Mouse (Mus musculus) MN1 (cell line): ENCODE measurements around the gene Sipa1.
A peak's percentile ranks its signal among the peaks of the same experiment; 100 is the strongest.

ENCODE experiments used
- DNase-seq: peaks from one replicate; pipeline ENCODE4 v3.0.0-alpha.2; 2016; ENCODE audit warnings: low spot score

Sipa1 gene

DNA sequence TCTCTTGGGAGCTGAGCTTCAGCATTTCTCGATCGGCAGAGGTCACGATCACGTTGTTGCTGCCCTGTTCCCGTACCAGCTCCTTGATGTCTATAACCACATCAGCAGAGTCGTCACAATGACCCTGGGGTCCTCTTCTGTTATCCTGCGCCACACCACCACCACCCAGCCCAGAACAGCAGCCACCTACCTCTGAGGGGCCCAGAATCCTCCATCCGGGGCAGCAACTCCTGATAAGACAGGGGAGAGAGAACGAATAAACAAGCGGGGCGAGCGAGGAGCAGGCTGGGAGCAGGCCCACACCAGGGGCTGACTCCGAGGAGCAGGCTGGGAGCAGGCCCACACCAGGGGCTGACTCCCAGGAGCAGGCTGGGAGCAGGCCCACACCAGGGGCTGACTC, 22.9 kb upstream of the Sipa1 start:
- DNase-seq, result no peak

DNA sequence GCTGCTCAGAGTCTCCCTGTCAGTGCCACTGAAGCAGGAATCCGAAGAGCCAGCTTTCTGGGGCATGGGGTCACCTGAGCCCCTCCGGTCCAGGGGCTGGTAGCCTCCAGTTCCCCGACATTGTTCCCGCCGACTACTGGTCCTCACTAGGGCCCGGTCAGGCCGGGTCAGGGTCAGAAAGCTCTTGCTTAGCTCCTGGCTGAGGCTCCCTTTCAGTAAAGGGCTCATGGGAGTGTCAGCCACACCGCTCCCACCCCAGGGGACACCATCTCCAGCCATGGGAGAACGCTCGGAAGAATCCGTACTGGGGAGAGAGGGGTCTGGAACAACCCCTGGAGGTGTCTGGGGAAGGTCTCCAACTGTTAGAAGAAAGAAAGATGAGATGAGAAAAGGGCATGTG, 22.4 kb upstream of the Sipa1 start:
- no peak for DNase-seq

DNA sequence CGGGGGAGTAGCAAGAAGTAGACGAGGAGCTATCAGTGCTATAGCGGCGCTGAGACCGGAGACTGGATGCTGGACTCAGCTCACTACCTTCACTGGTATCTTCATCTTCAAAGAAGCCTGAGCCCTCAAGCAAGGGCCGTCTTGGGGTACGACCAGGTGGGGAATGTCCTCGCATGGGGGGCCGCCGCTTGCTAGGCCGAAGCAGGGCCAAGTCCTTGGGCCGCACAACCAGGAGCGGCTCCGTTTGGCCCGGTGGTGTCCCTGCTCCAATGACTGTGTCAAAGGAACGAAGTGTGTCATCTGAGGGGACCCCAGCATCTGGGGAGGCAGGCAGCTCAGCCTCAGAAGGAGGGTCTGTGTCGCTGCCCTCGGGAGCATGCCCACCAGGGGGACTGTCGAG, 21.9 kb upstream of the Sipa1 start:
- DNase-seq, result no peak

DNA sequence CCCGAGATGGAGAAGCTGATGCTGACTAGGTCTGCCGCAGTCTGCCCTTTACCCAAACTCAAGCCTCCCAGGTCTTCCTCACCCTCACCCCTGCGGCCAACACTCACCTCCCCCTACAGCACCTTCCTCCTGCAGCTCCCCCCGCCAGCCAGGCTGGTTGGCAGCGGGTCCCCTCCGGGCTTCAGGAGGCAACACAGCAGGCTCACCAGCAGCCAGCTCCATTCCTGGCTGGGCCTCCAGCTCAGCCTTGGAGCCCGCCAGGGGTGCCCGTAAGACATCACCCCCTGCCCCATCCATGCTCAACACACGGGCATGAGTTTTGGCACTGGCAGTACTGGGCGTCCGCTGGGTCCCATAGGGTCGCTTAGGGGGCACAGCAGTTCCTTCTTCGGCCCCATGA, 21.5 kb upstream of the Sipa1 start:
- DNase-seq, result no peak

DNA sequence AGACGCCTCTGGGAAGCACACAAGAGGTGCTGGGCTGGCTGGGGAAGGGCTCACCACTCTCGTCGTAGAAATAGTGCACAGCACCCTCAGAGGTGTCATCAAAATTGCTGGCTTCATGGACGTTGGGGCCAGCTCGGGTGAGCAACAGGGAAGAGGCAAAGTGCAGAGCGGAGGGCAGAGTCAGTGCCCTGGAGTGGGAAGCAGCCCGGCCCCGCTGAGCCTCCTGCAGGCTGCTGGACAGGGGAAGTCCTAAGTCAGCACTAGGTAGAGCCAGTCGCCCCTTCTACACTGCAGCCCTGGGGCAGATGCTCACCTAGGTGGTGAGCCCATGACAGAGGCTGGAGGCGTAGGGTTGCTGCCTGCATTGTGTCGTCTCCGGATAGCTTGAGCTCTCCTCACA, 20.7 kb upstream of the Sipa1 start:
- no peak for DNase-seq

DNA sequence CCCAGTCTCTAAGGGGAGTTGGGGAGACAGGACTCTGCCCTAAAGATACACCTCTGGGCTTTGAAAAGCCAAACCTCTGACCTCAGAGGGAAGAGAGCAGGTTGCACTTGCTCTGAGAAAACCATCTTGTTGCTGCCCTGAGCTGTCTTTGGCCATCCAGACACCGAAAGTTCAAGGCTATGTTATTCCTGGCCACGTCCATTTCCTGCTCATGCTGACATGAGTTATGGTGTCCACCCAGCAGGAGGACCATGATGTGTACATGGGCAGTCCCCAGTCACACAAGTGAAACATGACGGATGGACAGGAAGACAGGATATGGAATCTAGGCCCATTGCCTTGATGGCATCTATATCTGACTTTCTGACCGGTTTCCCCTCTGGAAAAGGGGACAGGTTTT, 16.9 kb upstream of the Sipa1 start:
- DNase-seq, result no peak

DNA sequence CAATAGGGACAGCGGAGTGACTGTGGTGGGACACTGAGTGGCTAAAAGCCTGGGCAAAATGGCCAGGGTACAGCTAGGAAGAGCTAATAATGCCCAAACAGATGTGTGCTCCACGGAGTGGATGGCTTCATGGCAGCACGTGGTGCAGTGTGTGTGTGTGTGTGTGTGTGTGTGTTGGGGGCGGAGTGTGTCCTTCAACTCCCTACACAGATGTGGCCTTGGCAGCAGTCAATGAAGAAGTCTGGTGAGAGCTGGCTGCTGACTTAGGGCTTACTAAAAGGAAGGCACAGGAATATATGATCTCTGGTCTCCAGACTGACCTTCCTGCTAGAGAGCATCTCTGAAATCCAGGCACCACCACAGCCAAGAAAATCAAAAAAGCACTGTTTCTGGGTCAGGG, 4.9 kb upstream of the Sipa1 start:
- DNase-seq, result no peak

DNA sequence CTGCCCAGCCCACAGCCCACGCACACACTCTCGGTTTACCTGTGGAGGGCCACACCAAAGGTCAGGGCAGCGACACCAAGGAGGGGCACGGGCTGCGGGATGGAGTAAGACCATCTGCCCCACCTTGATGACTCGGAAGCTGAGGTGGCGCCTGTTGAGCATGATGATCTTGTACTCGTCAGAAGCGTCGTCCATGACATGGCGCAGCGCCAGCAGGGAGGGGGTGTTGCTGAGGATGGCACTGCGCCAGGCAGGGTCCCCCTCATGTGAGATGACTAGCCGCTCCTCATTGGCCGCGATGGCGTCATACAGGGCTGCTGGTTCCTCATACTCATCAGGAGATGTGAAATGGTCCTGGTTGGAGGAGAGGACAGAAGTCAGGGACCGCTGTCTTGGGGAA, 2.9 kb upstream of the Sipa1 start:
- DNase-seq, result no peak

DNA sequence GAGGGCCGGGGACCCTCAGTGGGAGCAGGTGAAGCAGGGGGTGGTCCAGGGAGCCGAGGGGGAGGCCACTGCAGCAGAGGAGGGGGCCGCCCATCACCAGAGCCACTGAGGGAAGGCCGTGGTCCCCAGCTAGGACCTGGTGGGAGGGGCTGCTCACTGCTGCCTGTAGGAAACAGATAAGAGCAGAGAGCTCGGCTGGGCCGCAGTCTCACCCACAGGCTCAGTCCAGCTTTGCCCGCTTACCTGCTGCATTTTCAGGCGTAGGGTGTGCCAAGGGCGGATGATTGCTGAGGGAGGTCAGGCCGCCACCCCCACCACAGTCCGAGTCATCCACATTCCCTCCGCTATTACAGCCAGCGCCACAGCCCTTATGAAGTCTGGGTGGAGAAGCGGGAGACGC, 2.0 kb upstream of the Sipa1 start:
- DNase-seq, result no peak

DNA sequence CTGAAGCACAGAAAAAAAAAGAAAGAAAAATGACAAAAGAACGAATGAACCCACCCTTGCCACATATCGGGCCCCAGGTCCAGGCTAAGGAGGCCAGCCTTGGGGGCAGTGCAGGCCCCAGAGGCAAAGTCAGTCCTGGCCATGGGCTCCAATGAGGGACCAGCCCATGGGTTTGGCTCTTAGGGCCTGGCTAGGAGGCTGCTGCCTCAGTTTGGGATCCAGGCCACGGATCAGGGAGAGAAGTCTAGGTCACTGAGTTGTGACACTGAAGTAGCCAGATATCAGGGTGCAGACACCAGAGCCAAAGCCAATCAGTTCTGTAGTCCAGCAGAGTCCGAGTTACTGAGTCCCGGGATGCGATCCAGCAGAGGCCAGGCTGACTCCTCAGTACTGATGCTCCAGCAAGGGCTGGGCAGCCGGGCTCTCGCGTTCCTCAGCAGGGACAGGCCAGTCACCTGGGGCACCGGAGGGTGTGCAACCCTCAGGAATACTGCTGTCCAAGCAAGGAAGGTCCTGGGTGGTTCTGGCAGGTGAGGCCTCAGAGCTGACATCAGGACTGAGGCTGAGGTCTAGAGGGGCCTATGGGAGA, 1.3 kb upstream of the Sipa1 start:
- DNase-seq, result no peak

DNA sequence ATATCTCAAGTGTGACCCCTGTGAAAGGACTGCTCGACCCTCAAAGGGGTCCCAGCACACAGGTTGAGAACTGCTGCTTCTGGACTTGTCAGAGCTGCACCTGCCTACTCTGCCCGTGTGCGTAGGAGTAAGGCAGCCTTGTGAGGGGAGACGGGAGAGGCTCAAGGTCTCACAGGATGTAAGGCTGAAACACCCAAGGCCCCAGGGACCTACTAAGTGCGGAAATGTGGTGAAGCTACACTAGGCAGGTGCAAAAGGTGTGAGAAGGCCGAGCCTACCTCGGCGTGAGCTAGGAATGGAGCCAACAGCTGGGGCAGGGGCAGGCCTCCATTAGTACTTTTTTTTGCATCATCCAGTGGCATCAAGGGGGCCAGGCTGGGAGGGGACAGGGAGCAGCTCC, 1.2 kb downstream of the Sipa1 start:
- DNase-seq, result no peak

DNA sequence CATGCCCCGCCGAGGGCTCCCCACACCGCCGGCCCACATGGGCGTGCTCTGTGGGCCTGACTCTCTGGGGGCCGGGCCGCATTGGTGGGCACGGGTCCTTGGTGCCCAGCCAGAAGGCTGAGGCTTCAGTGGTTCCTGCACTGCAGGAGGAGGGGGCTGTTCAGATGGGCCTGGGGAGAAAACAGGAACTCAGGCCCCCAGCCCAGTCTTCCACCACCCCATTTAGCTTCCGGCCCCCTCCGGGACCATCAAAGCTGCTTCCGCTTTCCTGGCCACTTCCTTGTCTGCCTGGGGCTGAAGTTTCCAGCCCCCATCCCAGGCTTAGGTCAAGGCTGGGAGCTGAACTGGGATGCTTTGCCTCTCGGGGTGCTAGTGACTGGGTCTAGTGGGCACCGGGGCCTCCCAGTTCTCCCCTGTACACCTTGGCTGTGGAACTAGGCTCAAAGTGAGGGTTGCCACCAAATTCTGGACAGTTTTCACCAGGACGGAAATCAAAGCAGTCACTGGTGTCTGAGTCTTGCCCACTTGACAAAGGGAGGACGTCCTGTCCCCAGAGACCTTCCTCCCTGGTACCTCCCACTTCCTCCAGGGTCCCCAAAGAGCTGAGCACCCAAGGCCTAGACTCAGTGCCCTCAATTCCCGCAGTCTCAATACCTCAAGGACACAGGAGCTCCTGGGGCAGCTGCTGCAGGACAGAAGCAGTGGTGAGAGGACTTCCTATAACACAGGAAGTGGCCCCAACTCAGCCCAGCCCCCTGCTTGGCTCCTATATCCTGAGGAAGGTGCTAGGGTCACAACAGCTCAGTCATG, 2.4 kb downstream of the Sipa1 start:
- DNase-seq, result no peak

DNA sequence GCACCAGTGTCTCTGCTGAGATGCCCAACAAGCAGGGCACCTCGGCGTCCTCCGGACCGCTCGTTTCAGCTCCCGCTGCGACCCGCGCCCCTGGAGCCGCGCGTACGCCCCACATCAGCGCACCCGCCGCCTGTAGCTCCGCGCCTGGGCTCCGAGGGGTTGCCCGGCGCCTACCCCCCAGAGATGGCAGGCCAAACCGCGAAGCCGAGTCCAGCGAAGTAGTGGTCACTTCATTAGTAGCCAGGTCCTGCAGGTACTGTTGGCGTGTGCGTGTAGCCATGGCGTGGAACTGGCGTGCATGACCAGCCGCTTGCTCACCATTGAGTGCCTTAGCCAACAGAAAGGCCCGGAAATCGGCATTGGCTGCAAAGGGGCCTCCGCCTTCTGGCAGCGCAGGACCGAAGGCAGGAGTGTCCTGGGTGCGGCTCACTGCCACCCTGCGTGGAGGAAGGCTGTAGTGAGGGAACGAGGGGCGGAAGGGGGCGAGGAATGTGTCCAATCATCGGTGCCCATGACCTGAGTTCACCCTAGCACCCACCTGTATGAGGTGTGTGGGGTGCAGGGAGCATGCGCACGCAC, 8.7 kb downstream of the Sipa1 start:
- DNase-seq, result no peak

DNA sequence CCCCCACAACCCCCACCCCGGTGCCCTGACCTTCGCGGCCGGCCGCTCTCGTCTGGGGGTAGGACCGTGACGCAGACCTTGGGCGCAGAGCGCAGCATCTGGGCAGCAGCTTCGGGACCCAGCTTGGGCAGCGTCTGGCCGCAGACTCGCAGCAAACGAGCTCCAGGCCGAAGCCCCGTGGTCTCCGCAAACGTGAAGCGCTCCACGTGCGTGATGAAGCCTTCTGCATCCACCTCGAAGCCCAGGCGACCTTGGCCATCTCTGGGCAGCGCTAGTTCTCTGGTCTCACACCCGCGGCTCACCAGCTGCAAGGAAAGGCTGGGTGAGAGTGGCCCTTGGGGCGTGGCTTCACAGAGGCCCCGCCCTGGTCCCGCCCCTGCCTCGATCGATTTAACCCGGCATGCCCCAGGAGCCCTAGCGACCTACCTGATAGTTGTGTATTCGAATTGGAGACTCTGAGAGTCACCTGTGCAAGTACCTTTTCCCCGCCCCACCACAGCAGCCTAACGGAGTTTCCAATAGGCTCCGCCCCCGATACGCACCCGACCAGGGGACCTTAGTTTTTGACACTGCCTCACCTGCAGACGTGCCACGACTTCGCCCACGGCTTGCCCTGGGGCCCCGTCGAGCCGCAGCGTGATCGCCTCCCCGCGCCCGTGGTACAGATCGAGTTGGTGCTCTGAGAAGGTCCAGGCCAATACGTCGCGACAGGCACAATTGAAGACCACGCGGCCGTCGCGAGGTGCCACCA, 9.4 kb downstream of the Sipa1 start:
- DNase-seq, result no peak

DNA sequence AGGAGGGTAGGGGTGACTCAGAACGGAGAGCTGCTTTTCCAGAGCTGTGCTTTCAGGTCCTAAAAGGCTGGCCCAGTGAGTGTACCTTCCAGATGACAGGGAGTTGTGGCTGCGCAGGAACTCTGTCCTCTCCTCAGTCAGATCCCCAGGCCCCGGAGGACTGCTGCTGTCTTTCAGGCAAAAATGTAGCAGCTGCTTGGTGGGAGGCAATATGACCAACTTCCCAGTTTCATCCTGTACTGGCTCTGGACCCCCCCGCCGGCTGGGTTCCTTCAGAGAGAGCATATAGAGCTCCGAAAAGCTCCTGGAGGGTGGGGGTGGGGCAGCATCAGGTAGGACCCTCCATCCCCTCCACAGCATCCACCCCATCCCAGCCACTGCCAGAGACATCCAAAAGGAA, 10.9 kb downstream of the Sipa1 start:
- DNase-seq, result no peak

DNA sequence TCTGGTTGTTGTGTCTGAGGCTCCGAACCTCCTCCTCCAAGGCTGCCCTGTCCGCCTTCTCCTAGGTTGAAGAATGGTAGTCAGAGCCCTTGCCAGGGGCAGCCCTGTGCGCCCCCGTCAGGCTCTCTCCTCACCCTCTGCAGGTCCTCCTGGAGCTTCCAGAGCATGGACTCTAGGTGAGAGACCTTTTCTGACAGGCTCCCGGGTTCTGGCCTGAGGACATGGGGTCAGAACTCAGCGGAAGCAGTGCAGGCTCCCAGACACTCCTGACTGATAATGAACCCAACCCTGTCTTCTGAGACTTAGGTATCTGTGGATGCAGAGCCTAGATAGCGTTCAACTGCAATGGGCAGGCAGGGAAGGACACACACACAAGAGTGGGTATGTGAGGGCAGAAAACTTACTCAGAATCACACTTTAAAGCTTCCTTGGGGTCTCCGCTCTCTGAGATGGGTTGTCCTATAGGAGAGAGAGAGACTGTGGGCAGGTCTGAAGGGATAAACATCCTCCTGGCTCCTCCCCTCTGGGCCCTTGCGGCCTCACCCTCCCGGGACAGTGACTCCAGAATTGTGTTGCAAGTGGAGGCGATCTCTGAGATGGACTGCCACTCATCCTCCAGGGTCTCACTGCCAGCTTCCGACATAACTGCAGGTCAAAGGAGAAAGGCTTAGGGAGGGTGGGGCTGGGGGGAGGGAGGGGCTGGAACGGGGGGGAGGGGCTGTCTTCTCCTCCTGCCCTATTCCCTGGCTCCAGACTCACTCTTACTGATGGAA, 11.8 kb downstream of the Sipa1 start:
- DNase-seq, result no peak

DNA sequence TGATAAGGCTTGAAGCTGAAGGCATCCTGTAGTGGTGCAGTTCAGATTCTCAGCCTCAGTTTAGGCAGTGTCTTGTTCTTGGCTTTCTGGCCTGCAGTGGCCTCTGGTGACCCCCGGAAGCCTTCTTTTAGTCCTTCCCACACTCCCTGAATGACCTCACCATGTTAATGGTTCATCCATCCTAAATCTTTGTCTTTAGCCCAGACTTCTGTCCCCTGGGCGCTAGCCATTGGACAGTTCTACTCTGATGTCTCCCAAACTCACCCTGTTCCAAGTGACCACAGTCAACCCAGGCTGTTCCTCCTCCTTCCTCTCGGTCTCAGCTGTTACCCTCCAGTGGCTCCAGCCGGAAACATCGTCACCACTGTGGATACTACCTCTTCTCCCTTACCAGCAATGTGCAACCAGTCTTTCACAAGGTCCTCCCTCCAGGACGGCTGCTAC, 14.2 kb downstream of the Sipa1 start:
- DNase-seq, result no peak

DNA sequence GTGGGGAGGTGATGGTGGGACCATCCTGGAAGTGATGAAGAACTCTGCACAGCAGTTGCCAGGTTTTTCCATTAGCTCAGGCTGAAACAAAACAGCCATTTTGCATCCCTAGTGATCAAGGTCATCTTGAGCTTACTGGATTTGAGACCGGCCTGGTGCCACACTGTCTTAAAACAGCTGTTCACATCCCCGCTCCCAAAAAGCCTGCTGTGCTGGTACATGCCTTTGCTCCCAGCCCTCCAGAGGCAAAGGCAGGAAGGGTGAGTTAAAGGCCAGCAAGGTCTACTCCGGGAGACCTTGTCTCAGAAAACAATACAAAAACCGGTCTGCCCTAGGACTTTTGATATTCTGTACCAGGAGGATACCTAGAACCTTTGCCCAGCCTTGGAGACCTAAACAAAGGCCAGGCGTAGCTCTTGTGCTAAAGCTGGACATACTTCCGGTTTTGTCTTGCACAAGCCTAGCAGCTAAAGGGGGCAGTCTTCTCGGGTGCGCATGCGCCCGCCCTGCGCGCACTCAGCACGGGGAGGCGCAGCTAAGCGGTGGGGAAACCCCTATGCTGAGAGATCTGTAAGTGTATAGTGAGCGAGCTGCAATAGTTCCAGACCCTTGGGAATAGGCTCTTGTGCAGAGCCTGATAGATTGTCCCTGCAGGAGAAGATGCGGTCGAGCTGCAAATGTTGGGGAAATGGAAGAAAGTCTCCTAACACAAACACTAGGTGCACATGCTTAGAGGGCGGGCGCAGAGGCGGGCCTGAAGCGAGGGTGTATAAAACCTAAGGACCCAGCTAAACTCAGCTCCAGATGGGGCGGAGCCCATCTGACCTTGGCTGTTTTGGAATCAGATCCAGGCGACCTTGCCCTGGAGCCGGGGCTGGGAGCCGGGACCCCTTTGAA, 14.9 kb downstream of the Sipa1 start:
- peak; percentile 68 for DNase-seq

DNA sequence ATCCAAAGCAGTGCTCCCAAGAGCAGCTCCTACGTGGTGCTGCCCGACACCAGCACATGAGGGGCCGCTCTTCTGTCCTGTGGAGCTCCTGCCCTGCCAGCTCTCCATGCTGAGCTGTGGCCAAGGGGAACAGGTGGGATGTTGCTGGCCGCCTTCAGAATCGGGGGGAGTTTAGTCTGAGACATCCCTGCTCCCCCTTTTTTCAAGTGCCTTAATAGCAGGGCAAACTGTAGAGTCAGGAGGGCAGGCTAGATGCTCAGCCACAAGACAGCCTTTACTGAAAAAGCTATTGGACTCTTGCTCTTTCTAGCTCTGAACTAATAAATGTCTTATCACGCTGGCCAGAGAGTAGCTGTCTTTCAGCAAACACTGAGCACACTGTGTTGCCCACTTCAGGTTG, 15.7 kb downstream of the Sipa1 start:
- DNase-seq, result no peak

DNA sequence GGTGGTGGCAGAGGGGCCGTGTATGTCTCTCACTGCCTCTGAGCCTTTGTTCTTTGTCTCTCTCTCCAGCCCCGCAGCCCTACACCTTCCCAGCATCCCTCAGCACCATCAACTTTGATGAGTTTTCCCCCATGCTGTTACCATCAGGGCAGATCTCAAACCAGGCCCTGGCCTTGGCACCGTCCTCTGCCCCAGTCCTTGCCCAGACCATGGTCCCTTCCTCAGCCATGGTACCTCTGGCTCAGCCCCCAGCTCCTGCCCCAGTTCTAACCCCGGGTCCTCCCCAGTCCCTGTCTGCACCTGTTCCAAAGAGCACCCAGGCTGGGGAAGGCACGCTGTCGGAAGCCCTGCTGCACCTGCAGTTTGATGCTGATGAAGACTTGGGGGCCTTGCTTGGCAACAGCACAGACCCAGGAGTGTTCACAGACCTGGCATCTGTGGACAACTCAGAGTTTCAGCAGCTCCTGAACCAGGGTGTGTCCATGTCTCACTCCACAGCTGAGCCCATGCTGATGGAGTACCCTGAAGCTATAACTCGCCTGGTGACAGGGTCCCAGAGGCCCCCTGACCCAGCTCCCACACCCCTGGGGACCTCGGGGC, 16.7 kb downstream of the Sipa1 start:
- no peak for DNase-seq

DNA sequence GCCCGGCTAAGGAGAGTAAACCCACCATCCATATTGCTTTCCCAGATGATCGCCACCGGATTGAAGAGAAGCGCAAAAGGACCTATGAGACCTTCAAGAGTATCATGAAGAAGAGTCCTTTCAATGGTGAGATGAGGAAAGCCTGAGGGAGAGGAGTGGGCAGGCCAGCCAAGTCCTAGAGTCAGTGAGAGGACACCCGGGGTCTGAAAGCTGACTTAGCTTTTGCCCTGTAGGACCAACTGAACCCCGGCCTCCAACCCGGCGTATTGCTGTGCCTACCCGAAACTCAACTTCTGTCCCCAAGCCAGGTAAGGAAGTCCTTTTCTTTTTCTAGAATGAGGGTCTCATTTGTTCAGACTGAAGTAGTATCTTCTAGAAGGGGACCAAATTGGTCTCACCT, 18.2 kb downstream of the Sipa1 start:
- no peak for DNase-seq
